Mouse (Mus musculus): Measurements from ENCODE around the gene Prrt1.

Gene Prrt1

DNA sequence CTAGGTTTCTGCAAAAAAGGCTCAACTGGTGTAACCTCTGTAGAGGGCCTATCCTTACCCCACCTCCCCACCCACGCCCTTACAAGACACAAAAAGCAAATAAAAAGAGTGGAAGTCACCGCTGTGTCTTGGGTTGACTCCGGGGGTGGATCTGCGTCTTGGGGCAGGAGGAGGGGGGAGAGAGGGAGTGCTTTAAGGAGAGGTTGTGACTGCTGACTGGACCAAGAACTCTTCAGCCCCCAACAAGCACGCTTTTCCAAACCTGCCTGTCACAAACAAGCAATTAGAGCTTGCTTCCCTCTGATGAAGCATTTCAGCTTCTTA is 727 bp upstream of the Prrt1 start:
- peak in 1 of 2 experiments; percentile 30 for DNase-seq

DNA sequence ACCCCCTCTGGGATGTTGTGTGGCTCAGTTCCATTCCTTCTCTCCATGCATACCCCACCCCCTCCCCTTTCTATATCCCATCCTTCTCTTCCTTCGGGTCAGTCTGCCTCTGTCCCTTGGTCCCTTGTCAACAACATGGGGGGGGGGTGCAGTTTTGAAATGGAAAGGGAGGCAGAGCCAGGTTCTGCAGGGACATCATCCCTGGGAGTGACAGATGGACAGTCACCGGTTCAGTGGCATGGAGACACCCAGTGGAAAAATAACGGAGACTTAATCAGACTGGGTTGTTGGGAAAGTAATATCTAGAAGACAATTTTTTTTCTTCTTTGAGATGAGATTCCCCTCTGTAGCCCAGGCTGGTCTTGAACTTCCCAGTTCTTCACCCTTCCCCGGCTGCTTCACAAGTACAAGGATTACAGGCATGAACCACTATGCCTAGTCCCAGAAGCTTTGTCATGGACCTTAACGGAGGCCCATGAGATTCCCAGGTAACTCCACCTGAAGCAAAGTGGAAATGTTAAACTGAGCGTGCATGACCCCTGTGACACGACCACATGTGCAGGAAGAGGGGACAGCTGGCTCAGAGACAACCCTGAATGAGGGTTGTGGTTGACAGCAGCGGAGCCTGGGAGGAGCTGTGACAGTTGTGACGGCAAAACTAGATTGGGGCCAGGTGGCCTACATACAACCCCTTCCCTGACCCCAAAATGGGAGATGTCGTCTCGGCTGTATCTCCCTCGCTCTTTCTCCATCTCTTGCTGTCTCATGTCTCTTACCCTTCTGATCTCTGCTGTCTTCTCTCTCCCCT is 667 bp downstream of the Prrt1 start:
- DNase-seq = no peak

DNA sequence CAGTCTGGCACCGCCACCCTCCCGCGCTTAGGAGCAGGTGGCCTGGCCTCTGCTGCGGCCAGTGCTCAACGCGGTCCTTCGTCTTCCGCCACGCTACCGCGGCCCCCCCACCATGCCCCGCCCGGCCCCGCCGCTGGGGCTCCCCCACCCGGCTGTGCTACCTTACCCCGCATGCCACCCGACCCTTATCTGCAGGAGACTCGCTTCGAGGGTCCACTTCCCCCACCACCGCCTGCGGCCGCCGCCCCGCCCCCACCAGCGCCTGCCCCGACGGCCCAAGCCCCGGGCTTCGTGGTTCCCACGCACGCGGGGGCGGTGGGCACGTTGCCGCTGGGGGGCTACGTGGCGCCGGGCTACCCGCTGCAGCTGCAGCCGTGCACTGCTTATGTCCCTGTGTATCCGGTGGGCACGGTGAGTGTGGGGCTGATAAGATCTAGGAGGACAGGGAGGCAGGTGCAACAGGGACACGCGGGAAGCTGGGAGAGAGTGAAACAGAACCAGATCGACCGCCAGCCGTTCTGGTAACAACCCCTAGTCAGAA is 1.5 kb downstream of the Prrt1 start:
- peak in 1 of 2 experiments; percentile 31 for DNase-seq

DNA sequence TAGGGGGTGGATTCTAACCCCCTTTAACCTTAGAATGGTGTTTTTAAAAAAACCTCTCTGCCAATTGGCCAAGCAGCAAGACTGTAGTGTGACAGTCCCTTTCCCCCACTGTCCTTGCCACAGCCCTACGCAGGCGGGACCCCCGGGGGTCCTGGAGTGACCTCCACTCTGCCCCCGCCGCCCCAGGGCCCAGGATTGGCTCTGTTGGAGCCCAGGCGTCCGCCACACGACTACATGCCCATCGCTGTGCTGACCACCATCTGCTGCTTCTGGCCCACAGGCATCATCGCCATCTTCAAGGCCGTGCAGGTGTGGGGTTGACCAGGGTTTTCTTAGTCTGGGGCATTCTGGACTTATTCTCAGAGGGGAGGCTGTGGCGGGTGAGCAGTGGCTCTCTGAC is 2.3 kb downstream of the Prrt1 start:
- DNase-seq = peak in 1 of 2 experiments; percentile 26

DNA sequence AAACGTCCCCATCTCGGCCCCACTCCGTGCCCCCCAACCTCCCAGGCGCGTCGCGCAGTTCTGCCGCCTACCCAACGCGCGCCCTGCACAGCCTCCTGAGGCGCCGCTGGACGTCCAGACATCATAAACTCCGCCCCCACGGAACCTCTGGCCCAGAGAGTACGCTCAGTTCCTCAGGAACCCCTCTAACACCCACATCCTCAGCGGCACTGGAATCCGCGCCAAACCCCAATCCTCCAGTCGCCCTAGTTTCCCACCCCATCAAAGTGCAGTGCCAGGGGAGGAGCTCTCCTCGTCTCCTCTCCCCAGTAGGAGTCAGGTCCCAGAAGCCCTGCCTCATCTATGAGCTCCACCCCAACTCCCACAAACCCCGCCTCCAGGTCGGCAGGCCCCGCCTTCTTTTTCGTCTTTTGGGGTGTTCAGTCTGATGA is 2.9 kb downstream of the Prrt1 start:
- peak; percentile 85 to 89 for DNase-seq

DNA sequence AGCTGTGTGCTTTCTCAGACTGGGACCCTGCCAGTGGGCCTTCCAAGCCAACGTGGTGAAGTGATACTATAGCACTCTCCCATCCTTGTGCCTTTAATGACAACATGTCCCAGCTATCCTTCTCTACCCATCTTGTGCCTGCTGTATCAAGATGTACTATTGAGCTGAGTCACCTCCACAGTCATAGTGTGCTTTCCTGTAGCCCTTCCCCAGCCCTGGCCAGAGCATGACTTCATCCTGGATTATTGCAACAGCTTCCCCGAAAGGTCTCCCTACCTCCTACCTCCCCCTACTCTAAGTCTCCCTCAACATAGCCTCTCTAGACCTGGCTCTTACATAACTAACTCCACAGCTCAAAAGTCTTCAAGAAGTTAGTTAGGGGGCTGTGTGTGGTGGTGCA is 6.3 kb downstream of the Prrt1 start:
- no peak for DNase-seq

DNA sequence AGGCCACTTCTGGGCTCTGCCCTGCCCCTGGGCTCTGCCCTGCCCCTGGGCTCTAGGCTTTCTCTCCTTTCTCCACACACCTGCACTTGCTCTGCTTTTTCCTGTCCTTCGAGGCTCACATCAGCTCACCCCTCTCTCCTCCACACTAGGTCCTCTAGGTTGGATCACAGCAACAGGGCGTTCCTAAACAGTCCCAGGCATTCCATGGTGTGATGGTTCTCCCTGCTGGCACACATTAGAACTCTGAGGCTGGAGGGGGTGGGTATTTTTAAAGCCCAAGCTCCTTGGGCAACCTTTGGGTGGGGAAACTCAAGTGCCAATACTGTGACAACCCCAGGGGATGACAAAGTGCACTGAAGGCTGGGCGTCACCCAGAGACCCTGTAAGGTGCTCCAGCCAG is 8.1 kb downstream of the Prrt1 start:
- DNase-seq = no peak

DNA sequence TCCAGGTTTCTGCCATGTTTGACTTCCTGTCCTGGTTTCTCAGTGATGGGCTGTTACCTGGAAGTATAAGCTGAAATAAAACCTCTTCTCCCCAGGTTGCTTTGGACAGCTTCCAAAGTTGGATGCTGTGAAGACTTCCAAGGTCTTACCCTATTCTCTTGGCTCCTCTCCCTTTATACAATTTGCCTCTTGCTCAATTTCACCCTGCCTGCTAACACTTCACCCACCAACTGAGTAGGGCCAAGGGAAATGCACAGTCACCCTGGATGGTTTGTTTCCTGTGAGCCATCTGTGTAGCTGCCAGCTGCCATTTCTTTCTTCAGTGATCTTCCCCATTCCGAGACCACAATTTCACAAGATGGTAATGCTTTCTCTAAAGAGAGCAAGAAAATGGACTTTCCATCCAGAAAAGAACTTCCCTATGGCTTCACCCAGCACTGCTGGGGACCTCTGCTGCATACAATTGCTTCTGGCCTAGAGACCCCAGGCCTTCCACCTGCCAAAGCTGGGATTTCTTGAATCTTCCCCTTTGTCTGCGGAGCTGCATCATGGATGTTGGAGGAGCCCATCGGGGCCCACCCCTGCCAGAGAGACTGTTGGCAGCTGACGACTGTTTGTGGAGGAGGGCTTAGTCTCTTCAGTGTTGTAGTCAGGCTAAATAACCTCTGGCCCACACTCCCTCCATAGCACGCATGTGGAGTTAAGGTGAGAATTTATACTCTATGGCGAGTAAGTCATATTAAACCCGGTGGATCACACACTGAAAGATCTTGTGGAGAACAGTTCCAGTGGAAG is 10.3 kb downstream of the Prrt1 start:
- DNase-seq = no peak

DNA sequence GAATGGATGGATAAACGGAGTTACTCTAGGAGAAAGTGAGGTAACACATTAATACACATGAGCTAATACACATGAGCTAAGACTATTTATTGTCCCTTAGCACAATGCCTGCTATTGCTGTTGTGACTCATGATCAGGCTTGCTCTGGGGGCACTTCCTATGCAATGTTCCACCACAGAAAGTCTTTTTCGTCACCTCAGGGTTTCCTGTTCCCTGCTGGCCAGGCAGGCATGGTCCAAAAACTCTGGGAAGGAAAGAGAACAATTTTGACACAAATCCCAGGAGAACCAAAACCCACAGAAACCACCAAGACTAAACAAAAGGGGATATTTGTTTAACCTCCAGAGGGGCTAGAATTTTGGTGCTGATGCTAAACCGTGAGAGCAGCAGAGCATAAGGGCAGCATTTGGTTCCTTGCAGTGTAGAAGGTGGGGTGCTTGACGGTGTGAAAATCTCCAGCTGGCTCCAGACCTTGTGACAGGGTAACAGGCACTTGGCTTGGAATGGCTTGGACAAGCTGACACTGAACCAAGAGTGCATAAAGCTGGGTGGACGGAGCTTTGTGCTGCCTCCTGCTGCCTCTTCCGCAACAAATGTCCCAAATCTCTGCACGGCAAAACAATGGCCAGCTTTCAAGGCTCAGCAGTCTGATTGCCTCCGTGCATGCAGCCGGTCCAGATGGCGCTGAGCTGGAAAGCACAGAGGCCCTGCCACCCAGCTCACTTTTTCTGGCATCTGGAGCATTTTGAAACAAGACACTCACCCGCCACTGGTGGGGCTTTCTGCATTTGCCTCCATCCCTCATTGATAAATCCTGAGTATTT is 11.7 kb downstream of the Prrt1 start:
- DNase-seq = peak; percentile 55 to 71

DNA sequence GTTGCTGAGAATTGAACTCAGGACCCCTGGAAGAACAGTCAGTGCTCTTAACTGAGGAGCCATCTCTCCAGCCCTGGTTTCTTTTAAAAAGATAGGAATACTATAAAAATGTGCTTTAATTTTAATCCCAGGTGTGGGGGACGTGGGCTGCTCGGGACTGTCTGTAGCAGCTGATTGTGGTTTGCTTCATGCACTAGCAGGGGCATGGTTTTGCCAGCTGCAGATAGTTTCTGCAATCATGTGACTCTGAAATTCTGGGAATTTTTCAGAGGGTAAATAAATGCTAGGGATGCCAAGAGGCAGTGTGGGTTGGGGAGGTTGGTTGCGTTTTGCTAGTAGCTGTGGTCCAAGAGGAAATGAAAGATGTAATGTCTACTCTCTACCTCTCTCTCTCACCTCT is 12.6 kb downstream of the Prrt1 start:
- no peak for DNase-seq

DNA sequence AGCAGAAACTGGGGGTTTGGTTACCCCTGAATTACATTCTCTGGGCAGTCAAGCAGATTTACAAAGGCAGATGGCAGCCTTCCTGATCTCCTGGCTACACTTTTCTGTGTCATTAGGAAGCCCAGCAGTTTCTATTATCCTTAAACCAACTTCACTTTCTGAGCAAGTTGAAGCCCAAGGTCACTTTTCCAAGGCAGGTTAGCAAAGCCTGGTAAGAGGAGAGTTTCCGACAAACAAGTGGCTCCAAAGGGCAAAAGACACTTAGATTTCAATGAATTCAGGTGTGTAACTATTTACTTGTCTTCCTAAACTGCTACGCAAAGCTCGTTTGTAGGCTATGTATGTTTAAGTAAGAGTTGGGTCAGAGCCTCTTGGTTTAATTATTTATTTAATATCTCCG is 14.0 kb downstream of the Prrt1 start:
- DNase-seq = no peak

DNA sequence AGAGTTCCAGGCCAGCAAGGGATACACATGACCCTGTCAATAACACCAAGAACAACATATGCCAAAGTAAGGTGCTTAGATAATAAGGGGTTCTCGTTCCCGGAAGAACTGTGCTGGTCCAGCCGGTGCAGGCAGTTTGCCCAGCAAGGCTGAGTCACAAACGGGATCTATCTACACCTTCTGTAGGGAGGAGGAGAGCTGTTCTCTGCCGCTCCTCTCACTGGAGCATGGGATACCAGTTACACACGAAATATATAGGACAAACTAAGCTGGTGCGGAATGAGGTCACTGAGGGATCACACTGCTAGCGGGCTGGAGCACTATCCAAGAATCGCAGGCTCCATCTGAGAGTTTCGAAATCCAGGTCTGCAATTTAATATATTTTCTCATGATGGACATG is 14.6 kb downstream of the Prrt1 start:
- no peak for DNase-seq

DNA sequence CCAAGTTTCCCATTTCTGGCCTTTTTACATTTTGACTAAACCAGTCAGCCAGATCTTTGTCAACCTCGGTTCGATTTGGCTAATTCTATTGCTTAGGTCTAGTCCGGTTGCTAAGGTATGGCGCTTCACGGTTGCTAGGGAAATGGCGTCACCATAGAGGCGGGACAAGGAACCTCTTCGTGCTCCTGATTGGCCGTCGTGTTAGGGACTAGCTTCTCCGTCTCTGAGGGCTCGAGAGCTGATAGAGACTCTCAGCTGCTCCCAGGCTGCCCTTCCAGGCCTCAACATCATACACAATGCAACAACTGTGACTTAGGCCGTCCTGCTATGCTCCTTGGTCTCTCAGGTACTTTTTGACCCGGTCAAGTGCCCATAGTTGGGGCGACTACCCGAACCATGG is 15.3 kb downstream of the Prrt1 start, which contains the start of gene Fkbpl:
TSS of gene Fkbpl (plus strand) at position 157 of the 400 bp plus-strand sequence.
- DNase-seq = peak; percentile 96 to 97

DNA sequence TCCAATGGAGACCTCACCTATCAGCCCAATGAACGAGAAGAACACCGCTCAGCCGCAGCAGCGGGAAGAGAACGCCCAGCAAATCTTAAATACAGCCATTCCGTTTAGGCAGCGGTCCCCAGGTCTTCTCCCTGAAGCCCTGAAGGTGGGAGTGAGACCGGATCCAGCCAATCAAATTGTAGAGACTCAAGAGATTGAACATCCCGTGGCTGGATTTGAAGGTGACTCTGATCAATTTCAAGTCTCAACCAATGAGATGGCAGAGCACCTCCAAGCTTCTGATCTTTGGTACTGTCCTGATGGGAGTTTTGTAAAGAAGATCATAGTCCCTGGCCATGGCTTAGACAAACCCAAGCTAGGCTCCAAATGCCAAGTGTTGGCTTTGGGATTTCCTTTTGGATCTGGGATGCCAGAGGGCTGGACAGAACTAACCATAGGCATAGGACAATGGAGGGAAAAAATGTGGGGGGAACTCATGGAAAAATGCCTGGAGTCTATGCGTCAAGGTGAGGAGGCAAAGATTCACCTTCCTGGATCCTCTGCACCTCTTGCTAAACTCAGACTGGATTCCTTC is 16.0 kb downstream of the Prrt1 start:
- DNase-seq = no peak

DNA sequence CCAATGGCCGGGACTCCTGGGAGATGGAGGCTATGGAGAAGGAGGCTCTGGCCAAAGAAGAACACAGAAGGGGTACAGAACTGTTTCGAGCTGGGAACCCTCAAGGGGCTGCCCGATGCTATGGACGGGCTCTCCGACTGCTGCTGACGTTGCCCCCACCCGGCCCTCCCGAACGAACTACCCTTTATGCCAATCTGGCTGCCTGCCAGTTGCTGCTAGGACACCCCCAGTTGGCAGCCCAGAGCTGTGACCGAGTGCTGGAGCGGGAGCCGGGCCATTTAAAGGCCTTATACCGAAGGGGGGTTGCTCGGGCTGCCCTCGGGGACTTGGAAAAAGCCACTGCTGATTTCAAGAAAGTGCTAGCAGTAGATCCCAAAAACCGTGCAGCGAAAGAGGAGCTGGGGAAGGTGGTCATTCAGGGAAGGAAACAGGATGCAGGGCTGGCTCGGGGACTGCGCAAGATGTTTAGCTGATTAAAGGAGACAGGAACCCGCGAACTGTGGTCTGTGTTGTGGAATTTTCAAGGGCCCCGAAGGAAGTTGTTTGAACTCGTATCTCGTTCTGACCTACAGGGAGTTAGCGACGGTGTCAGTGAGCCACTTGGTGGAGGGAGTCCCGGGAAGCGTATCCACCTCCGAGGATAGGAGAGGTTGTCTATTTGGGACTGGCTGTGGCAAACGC is 16.6 kb downstream of the Prrt1 start:
- DNase-seq = no peak

DNA sequence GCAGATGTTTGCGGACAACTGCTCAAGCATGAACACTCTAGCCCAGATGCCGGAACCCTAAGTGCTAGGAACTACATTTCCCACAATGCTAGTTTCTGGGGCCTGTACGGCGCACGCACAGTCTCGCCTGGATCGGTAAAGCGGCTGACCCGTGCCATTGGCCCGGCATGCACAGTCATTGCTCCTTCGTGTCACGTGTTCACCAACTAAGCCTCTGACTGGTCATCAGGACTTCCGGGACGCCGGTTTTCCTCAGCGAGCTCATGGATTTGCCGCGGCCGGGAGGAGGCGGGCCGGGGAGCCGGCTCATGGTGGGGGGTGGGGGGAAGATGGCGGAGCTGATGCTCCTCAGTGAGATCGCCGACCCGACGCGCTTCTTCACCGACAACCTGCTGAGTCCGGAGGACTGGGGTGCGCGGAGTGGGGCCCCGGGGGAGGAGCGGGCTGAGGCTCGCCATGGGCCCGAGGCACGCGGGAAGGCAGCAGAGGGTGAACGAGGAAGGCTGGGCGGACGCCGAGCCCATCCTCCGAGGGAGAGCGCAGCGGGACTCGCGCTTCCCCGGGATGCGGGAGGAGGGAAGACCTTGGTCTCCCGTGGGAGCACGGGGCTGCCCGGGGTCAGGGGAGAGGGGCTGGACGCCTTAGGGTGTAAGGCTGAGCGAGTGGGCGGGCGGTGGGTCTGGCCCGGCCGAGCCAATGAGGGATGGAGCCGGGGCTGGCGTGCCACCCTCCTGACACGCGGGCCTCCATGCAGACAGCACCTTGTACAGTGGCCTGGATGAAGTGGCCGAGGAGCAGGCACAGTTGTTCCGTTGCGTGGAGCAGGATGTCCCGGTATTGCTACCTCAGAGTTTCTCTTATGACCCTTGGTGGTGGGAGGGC is 17.8 kb downstream of the Prrt1 start, which contains the start of gene Atf6b:
TSS of gene Atf6b (plus strand) at position 241 of the 882 bp plus-strand sequence.
- peak; percentile 94 to 97 for DNase-seq

DNA sequence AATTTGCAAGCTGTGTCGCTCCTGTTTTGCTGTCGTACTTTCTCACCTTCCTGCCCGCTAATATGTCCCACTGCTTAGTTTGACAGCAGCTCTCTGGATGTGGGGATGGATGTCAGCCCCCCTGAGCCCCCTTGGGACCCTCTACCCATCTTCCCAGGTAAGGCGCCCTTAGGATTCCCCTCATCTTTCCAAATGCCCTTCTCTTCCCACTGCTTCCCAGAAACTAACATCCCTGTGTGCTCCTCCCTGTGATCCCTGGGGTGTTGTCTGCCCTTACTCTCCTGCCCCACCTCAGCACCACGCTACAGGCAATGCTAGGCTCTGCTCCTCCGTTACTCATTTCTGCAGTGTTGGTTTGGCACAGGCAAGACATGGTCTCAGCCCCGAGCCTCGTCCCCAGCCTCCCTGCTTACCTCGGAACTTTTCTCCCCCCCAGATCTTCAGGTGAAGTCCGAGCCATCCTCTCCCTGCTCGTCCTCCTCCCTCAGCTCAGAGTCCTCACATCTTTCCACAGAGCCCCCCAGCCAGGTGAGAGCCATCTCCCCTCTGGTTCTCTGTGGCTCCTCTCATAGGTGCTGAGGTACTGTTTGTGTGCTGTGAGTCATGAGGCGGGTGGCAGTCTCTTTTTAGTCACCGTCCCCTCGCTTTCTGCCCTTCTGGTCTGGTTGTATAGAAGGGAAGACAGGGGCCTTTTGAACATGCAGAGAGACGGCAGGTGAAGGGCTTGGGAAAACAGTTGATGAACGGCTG is 19.0 kb downstream of the Prrt1 start:
- no peak for DNase-seq

DNA sequence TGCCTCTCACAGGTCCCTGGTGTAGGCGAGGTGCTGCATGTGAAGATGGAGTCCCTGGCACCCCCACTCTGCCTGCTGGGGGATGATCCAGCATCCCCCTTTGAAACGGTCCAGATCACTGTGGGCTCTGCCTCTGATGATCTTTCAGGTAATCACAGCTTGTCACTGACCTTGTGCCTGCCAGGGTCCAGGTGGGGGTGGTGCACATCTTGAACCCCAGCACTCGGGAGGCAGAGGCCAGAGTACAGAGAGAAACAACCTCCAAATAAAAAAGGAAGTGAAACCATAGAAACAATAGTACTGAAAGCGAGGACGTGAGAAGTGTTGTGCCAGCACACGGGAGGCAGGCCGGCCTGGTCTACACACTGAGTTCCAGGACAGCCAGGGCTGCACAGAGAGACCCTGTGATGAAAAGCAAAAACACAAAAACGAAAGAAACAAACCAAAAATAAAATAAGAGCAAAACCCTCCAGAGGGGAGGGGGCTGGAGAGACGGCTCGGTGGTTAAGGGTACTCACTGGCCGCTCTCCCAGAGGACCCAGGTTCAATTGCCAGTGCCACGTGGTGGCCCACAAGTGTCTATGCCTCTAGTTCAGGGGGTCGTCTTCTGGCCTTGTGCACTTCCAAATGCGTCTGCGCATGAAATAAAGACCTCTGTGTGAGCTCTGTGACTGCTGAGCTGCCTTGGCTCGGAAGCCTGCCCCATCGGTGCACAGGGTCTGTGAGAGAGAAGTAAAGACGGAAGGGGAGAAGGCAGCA is 20.0 kb downstream of the Prrt1 start:
- no peak for DNase-seq

DNA sequence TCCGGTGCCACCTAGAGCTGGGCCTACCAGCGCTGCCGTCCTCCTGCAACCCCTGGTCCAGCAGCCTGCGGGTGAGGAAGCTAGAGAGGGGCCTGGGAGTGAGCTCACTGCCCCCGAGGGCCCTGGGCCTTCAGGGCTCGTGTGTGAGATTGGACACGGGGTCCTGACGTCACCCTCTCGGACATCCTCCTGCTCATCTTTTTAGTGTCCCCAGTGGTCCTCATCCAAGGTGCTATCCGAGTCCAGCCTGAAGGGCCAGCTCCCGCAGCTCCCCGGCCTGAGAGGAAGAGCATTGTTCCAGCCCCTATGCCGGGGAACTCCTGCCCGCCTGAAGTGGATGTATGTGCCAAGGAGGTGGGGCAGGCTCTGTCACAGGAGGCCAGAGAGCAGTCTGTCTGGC is 21.4 kb downstream of the Prrt1 start:
- DNase-seq = no peak

Data from kidney, postnatal 4 days (tissue).